Mouse (Mus musculus): ENCODE data around the gene Tsr3. TPM values are rescaled to one million over a fixed set of nuclear protein-coding genes. Genes with fewer than 3 reads are reported as not detected.

Tsr3 gene
- total and polyA plus RNA-seq, 2 experiments from 2014 or later: 43.5 to 65.3 TPM

DNA sequence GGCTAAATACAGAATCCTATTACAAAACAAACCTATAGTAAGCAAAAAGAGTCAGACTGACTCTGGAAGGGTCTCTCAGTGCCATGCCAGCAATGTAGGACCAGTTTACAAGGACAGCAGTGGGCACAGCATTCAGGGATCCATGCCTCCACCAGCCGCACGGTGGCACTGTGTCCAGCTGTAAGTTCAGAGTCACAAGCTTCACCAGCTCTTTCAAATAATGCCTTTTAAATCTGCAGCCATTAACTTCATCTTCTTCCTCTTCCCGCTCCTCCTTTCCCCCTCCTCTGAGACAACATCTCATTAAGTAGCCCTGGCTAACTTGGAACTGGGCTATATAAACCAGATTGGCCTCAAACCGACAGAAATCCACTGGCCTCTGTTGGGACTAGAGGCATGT is 48.9 kb downstream of the Tsr3 start:
- peak; percentile 79 for TF ChIP-seq CTCF (IDR thresholded peaks at IDR 0.05; ENCODE audit: low read depth)
- no peaks in the 10 kb centered on the region for H3K4me1 ChIP-seq (ENCODE audit: insufficient read depth, low read length)
- H3K9ac ChIP-seq (replicated peaks; ENCODE audit: low read length): no peak overlapping the region
- no peaks in the 10 kb centered on the region for H3K36me3 ChIP-seq (ENCODE audit: insufficient read depth, low read length)
- DNase-seq (ENCODE audit: low spot score) (peak; percentile 71), ATAC-seq (peak; percentile 68; the same call in 1 of the 2 replicates)
- no peak overlapping the region for H3K4me2 ChIP-seq (ENCODE audit: low read depth, low read length)
- no peaks in the 10 kb centered on the region for H3K9me3 ChIP-seq (ENCODE audit: low read length)
- no peak overlapping the region for H3K4me3 ChIP-seq (ENCODE audit: low read length)
- no peaks in the 10 kb centered on the region for H3K27me3 ChIP-seq (ENCODE audit: insufficient read depth, low read length)
- whole genome bisulfite sequencing: 29% methylated on average over 4 of the region's 4 CpGs
- no peak overlapping the region for H3K27ac ChIP-seq

DNA sequence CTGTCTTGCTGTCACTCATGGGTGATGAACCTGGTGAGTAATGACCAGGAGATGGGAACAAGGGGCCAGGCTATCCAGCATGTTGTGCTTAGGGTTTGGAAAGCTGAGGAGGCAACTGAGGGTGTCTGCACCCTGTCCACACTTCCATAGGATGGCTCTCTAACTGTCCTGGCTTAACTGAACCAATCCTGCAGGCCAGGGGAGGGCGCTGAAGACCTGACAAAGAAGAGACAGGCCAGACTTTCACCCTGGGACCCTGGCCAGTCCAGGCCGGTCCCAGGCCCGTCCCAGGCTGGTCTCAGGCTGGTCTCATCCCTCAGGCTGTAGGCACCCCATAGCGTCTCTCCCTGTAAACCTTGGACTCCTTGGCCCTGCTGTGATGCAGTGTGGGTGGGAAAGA is 50.4 kb downstream of the Tsr3 start:
- Histone ChIP-seq H3K36me3 (ENCODE audit: insufficient read depth, low read length) (no peaks in the 10 kb centered on the region), H3K4me3 (ENCODE audit: low read length) (no peak overlapping the region), H3K4me2 (ENCODE audit: low read depth, low read length) (no peak overlapping the region), H3K4me1 (ENCODE audit: insufficient read depth, low read length) (no peaks in the 10 kb centered on the region), H3K9me3 (ENCODE audit: low read length) (no peaks in the 10 kb centered on the region), H3K27me3 (ENCODE audit: insufficient read depth, low read length) (no peaks in the 10 kb centered on the region), H3K27ac (no peak overlapping the region), H3K9ac (replicated peaks; ENCODE audit: low read length) (no peak overlapping the region)
- ATAC-seq (no peak), DNase-seq (ENCODE audit: low spot score) (no peak)
- TF ChIP-seq CTCF (IDR thresholded peaks at IDR 0.05; ENCODE audit: low read depth): peak; percentile 17; the same call in 1 of the 2 replicates
- 25% methylated on average over 4 of the region's 4 CpGs for WGBS

Small RNAs within 50 kb of the gene (microRNA-seq; reads per million reads assigned to microRNA genes)
- gene Mir3547: 33.6 to 65.6 reads per million in 2 experiments

Other genes starting within 250 kb of the Tsr3 start
- gene Cramp1l, start 224.4 kb upstream of the Tsr3 start, total RNA-seq (2014; rRNA removed): 24.4 and 26.7 TPM in 2 replicates
- 3.7 TPM in 2 replicates for gene Cramp1l, start 224.4 kb upstream of the Tsr3 start, polyA plus RNA-seq (2015; fragmentation: Nextera tagmentation; extraction: Ambion mirVana)
- 27.0 and 37.3 TPM in 2 replicates for gene Ift140, start 224.1 kb upstream of the Tsr3 start, total RNA-seq (2014; rRNA removed)
- gene Ift140, start 224.1 kb upstream of the Tsr3 start, polyA plus RNA-seq (2015; fragmentation: Nextera tagmentation; extraction: Ambion mirVana): 13.1 and 13.4 TPM in 2 replicates
- 15.4 and 21.5 TPM in 2 replicates for gene Tmem204, start 156.6 kb upstream of the Tsr3 start, total RNA-seq (2014; rRNA removed)
- 11.5 and 11.7 TPM in 2 replicates for gene Tmem204, start 156.6 kb upstream of the Tsr3 start, polyA plus RNA-seq (2015; fragmentation: Nextera tagmentation; extraction: Ambion mirVana)
- 46.9 and 59.3 TPM in 2 replicates for gene Telo2, start 124.2 kb upstream of the Tsr3 start, total RNA-seq (2014; rRNA removed)
- gene Telo2, start 124.2 kb upstream of the Tsr3 start, polyA plus RNA-seq (2015; fragmentation: Nextera tagmentation; extraction: Ambion mirVana): 32.5 and 33.1 TPM in 2 replicates
- gene Ptx4, start 119.4 kb upstream of the Tsr3 start, total RNA-seq (2014; rRNA removed): 0.63 TPM in 1 of 2 replicates, not detected in the other
- gene Ptx4, start 119.4 kb upstream of the Tsr3 start, polyA plus RNA-seq (2015; fragmentation: Nextera tagmentation; extraction: Ambion mirVana): 0.21 and 0.26 TPM in 2 replicates
- gene Clcn7, start 106.8 kb upstream of the Tsr3 start, total RNA-seq (2014; rRNA removed): 34.9 and 40.6 TPM in 2 replicates
- gene Clcn7, start 106.8 kb upstream of the Tsr3 start, polyA plus RNA-seq (2015; fragmentation: Nextera tagmentation; extraction: Ambion mirVana): 22.9 and 23.3 TPM in 2 replicates
- gene Ccdc154, start 77.7 kb upstream of the Tsr3 start, total RNA-seq (2014; rRNA removed): not detected in 2 replicates
- gene Ccdc154, start 77.7 kb upstream of the Tsr3 start, polyA plus RNA-seq (2015; fragmentation: Nextera tagmentation; extraction: Ambion mirVana): not detected in 2 replicates
- not detected in 2 replicates for gene Gm38655, start 64.7 kb upstream of the Tsr3 start, total RNA-seq (2014; rRNA removed)
- not detected in 2 replicates for gene Gm38655, start 64.7 kb upstream of the Tsr3 start, polyA plus RNA-seq (2015; fragmentation: Nextera tagmentation; extraction: Ambion mirVana)
- 15.7 and 19.9 TPM in 2 replicates for gene BC003965, start 55.6 kb upstream of the Tsr3 start, total RNA-seq (2014; rRNA removed)
- gene BC003965, start 55.6 kb upstream of the Tsr3 start, polyA plus RNA-seq (2015; fragmentation: Nextera tagmentation; extraction: Ambion mirVana): 27.4 and 29.9 TPM in 2 replicates
- gene Unkl, start 51.8 kb upstream of the Tsr3 start, total RNA-seq (2014; rRNA removed): 39.6 and 43.3 TPM in 2 replicates
- 14.1 and 15.1 TPM in 2 replicates for gene Unkl, start 51.8 kb upstream of the Tsr3 start, polyA plus RNA-seq (2015; fragmentation: Nextera tagmentation; extraction: Ambion mirVana)
- 87.5 and 89.2 TPM in 2 replicates for gene Gnptg, start within 50 bp of the Tsr3 start, total RNA-seq (2014; rRNA removed)
- 128 and 129 TPM in 2 replicates for gene Gnptg, start within 50 bp of the Tsr3 start, polyA plus RNA-seq (2015; fragmentation: Nextera tagmentation; extraction: Ambion mirVana)
- 64.0 and 79.3 TPM in 2 replicates for gene Baiap3, start 16.2 kb downstream of the Tsr3 start, total RNA-seq (2014; rRNA removed)
- 27.3 and 27.8 TPM in 2 replicates for gene Baiap3, start 16.2 kb downstream of the Tsr3 start, polyA plus RNA-seq (2015; fragmentation: Nextera tagmentation; extraction: Ambion mirVana)
- gene Ube2i, start 34.5 kb downstream of the Tsr3 start, total RNA-seq (2014; rRNA removed): 340 and 377 TPM in 2 replicates
- 372 and 390 TPM in 2 replicates for gene Ube2i, start 34.5 kb downstream of the Tsr3 start, polyA plus RNA-seq (2015; fragmentation: Nextera tagmentation; extraction: Ambion mirVana)
- gene Prss34, start 58.2 kb downstream of the Tsr3 start, total RNA-seq (2014; rRNA removed): not detected in 2 replicates
- not detected in 2 replicates for gene Prss34, start 58.2 kb downstream of the Tsr3 start, polyA plus RNA-seq (2015; fragmentation: Nextera tagmentation; extraction: Ambion mirVana)
- gene Prss28, start 68.5 kb downstream of the Tsr3 start, total RNA-seq (2014; rRNA removed): not detected in 2 replicates
- not detected in 2 replicates for gene Prss28, start 68.5 kb downstream of the Tsr3 start, polyA plus RNA-seq (2015; fragmentation: Nextera tagmentation; extraction: Ambion mirVana)
- gene Prss29, start 78.5 kb downstream of the Tsr3 start, total RNA-seq (2014; rRNA removed): not detected in 2 replicates
- not detected in 2 replicates for gene Prss29, start 78.5 kb downstream of the Tsr3 start, polyA plus RNA-seq (2015; fragmentation: Nextera tagmentation; extraction: Ambion mirVana)
- gene Tpsab1, start 105.4 kb downstream of the Tsr3 start, total RNA-seq (2014; rRNA removed): not detected in 2 replicates
- gene Tpsab1, start 105.4 kb downstream of the Tsr3 start, polyA plus RNA-seq (2015; fragmentation: Nextera tagmentation; extraction: Ambion mirVana): not detected in 2 replicates
- 0.21 TPM in 1 of 2 replicates, not detected in the other for gene Tpsb2, start 126.1 kb downstream of the Tsr3 start, total RNA-seq (2014; rRNA removed)
- gene Tpsb2, start 126.1 kb downstream of the Tsr3 start, polyA plus RNA-seq (2015; fragmentation: Nextera tagmentation; extraction: Ambion mirVana): 0.72 and 1.8 TPM in 2 replicates
- gene Tpsg1, start 129.1 kb downstream of the Tsr3 start, total RNA-seq (2014; rRNA removed): 0.21 TPM in 1 of 2 replicates, not detected in the other
- gene Tpsg1, start 129.1 kb downstream of the Tsr3 start, polyA plus RNA-seq (2015; fragmentation: Nextera tagmentation; extraction: Ambion mirVana): 0.65 and 1.5 TPM in 2 replicates
- gene Cacna1h, start 193.6 kb downstream of the Tsr3 start, total RNA-seq (2014; rRNA removed): 82.1 and 111 TPM in 2 replicates
- gene Cacna1h, start 193.6 kb downstream of the Tsr3 start, polyA plus RNA-seq (2015; fragmentation: Nextera tagmentation; extraction: Ambion mirVana): 4.8 and 5.7 TPM in 2 replicates
- gene Tekt4, start 214.4 kb downstream of the Tsr3 start, total RNA-seq (2014; rRNA removed): 5.7 and 7.4 TPM in 2 replicates
- 2.3 and 3.2 TPM in 2 replicates for gene Tekt4, start 214.4 kb downstream of the Tsr3 start, polyA plus RNA-seq (2015; fragmentation: Nextera tagmentation; extraction: Ambion mirVana)

Data from hindbrain, postnatal 0 days (tissue).